Mouse (Mus musculus) frontal cortex, adult 2 months (tissue): ENCODE results near the gene Vwa8. TPM values are rescaled to one million over a fixed set of nuclear protein-coding genes. Genes with fewer than 3 reads are reported as not detected.

Experiments
- DNase-seq, 2 experiments: peaks; one replicate each; pipeline ENCODE4 v3.0.0; 2022; ENCODE audit warnings: low spot score in 1 of 2; ENCODE audit errors: extremely low spot score in 1 of 2
- polyA plus RNA-seq: library from polyadenylated mRNA; depleted of rRNA; stranded (reverse); fragments of >200 nt; gene quantifications from 2 replicates; pipeline ENCODE4 v1.2.3, GENCODE M21; 2012; rRNA removed

The Vwa8 gene
- polyA plus RNA-seq, 1 experiment, result 27.9 TPM

DNA sequence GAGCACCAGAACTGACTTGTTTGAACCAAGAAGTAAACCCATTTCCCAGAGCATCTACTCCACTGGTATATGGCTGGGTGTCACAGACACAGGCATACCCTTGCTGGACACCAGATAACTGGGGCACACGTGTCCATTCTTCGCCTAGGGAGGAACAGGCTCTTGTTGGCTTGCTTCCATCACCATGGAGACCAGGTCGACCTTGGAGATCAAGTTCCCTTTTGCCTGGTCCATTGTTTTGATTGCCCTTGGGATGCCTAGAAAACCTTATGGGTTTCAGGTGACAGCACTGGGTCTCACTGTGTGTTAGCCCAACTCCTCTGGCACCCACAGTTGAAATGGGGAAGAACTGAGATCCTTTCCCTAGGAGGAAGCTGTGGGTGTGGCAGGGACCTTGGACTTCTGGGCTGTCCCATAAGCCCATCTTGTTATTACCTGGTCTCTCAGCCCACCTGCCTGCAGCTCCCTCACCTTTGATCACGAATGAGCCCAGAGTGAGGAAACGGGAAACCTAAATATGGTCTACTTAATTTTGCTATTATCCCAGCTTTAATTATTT, 403.0 kb downstream of the Vwa8 start:
- no peak for DNase-seq

Other genes starting within 250 kb of the Vwa8 start
- gene Dgkh, start 116.3 kb upstream of the Vwa8 start, polyA plus RNA-seq, result 13.8 and 14.2 TPM in 2 replicates